Mouse (Mus musculus): ENCODE measurements around the gene Cadm2. TPM values are rescaled to one million over a fixed set of nuclear protein-coding genes. Genes with fewer than 3 reads are reported as not detected.

Cadm2 gene
- polyA plus RNA-seq, 1 experiment from 2014 or later = 2.6 TPM

DNA sequence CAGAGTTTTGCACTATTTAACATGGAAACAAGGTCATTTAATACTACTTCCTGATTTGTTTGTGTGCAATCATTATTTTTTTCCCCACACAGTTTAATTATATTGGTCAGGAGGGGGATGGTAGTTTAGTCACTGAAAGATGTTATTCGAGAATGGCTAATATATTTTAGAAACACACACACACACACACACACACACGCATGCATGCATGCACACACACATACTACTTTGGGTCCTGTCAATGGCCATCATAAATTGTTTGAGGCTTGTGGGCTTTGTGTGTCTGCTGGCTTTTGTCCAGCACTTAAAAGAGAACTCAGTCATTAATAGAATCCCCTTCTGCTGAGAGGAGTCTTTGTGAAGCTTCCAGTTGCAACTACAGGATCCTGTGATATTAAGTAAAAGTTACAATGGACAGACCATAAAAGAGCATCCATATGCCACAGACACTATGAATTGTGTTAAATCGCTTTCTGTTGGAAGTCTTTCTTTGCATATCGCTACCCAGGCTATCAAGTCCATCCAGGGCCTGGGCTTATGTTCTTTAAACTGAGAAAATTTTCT, 427.8 kb downstream of the Cadm2 start:
- H3K9me3 ChIP-seq (replicated peaks) = no peaks in the 10 kb centered on the region
- H3K36me3 ChIP-seq = no peaks in the 10 kb centered on the region
- 88% methylated on average over 4 of the region's 4 CpGs for WGBS
- H3K27ac ChIP-seq = no peak overlapping the region
- no peak for DNase-seq (ENCODE audit: low spot score)
- H3K4me3 ChIP-seq = no peak overlapping the region
- no peaks in the 10 kb centered on the region for H3K4me1 ChIP-seq
- no peaks in the 10 kb centered on the region for H3K27me3 ChIP-seq (ENCODE audit: low read depth, poor library complexity, severe bottlenecking)

DNA sequence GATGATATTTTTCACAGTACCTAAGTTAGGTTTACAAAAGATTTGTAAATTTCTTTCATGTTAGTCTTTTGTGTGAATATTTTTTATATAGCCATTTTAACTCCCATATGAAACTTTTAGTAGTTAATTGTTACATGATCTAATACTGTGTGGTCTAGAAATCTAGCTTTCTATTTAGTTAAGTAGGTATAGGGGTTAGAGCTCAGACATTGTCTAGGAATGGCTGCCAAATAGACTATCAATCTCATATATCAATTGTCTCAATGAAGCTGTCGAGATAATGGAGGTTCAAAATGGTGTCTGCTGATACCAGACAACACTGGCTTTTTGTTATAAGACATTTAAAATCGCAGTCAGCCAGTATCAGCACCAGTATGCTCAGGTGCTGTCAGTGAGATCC, 428.3 kb downstream of the Cadm2 start:
- no peaks in the 10 kb centered on the region for H3K36me3 ChIP-seq
- H3K4me3 ChIP-seq = no peak overlapping the region
- no peak overlapping the region for H3K27ac ChIP-seq
- no peak for DNase-seq (ENCODE audit: low spot score)
- no peaks in the 10 kb centered on the region for H3K27me3 ChIP-seq (ENCODE audit: low read depth, poor library complexity, severe bottlenecking)
- no peaks in the 10 kb centered on the region for H3K9me3 ChIP-seq (replicated peaks)
- H3K4me1 ChIP-seq = no peaks in the 10 kb centered on the region
- 74% methylated on average over 2 of the region's 2 CpGs for WGBS

DNA sequence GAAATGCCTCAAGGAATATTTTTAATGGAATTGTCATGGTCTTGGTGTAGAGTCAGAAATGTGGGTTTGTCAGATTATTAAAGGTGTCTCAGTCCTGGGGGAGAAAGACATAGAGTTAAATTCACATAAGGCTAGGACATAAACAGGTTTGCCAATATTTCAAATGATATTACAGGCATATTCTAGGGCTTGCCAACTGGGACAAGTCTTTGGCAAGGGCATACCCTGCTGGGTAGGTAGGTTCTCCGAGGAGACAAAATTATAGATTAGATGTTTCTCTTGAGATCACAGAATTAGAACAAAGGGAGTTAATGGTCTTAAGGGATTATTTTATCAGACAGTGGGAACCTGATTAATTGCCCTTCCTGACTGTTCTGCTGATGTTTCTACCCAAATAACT, 434.4 kb downstream of the Cadm2 start:
- Histone ChIP-seq H3K4me1 (no peaks in the 10 kb centered on the region), H3K4me3 (no peak overlapping the region), H3K27me3 (ENCODE audit: low read depth, poor library complexity, severe bottlenecking) (no peaks in the 10 kb centered on the region), H3K27ac (no peak overlapping the region), H3K9me3 (replicated peaks) (no peaks in the 10 kb centered on the region), H3K36me3 (no peaks in the 10 kb centered on the region)
- 94% methylated on average over 1 of the region's 1 CpGs for WGBS
- DNase-seq (ENCODE audit: low spot score) = no peak

DNA sequence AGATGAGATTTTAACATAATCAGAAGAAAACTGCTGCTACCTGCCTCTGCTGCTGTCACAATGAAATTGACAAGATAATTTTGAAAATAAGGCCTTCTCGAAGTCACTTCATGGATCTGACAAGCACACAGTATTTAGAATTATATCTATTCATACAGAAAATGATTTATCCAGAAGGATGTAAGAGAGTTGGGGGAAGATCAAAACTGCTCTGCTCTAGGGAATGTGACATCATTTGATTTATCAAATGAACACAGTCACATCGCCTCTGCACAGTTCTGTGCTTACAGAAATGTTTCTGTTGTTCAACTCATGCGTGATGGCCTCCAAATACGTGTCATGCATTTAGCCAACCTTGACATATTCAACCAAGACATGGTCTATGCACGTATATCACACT, 437.8 kb downstream of the Cadm2 start:
- Histone ChIP-seq H3K4me1 (no peaks in the 10 kb centered on the region), H3K9me3 (replicated peaks) (no peaks in the 10 kb centered on the region), H3K36me3 (no peaks in the 10 kb centered on the region), H3K27me3 (ENCODE audit: low read depth, poor library complexity, severe bottlenecking) (no peaks in the 10 kb centered on the region), H3K27ac (no peak overlapping the region), H3K4me3 (no peak overlapping the region)
- 91% methylated on average over 5 of the region's 5 CpGs for WGBS
- DNase-seq (ENCODE audit: low spot score) = no peak

DNA sequence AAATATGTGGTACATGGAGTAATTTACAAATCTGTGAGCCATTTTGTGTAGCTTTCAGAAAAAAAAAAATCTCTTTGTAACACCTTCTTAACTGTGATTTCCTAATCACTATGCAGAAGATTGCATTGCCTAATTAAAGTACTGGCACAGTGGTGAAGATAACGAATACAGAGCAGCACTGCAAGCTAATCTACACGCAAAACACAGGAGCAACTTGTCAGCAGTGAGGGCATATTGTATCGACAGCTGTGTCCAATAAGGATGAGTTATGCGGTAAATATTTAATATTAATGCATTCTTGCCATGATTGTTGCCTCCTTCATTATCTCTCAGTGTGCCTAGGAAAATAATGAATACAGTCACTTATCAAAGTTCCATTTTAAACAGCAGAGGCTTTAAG, 445.3 kb downstream of the Cadm2 start:
- Histone ChIP-seq H3K36me3 (no peaks in the 10 kb centered on the region), H3K27ac (no peak overlapping the region), H3K4me1 (no peaks in the 10 kb centered on the region), H3K4me3 (no peak overlapping the region), H3K9me3 (replicated peaks) (no peaks in the 10 kb centered on the region), H3K27me3 (ENCODE audit: low read depth, poor library complexity, severe bottlenecking) (no peaks in the 10 kb centered on the region)
- DNase-seq (ENCODE audit: low spot score) = no peak
- 86% methylated on average over 4 of the region's 4 CpGs for WGBS

DNA sequence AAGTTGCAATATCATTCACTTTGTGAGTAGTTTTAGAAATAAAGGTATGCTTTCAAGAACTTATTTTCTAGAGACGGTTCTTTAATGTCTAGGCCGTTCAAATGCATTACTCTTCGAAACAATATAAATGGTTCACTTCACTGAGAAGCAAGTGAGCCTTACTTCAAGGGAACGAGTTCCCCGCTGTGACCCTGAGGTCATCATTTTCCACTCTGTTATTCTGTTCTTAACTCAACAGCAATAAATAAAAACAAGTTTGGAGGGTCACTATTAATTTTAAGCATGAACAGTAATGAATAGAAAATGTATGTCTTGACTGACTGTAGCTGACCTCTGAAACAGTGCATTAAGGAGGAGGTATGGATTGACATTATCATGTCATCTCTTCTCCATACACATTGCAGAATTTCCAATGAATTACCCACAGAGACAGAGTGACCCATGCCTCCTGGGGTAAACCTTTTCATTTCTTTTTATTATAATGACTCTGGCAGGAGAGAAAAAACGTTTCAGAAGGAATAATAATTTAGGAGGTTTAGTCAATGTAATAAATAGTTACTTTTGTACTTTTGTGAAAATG, 458.4 kb downstream of the Cadm2 start:
- Histone ChIP-seq H3K27me3 (ENCODE audit: low read depth, poor library complexity, severe bottlenecking) (no peaks in the 10 kb centered on the region), H3K4me3 (no peak overlapping the region), H3K4me1 (no peaks in the 10 kb centered on the region), H3K27ac (no peak overlapping the region), H3K9me3 (replicated peaks) (no peaks in the 10 kb centered on the region), H3K36me3 (no peaks in the 10 kb centered on the region)
- 71% methylated on average over 6 of the region's 6 CpGs for WGBS
- DNase-seq (ENCODE audit: low spot score) = no peak

DNA sequence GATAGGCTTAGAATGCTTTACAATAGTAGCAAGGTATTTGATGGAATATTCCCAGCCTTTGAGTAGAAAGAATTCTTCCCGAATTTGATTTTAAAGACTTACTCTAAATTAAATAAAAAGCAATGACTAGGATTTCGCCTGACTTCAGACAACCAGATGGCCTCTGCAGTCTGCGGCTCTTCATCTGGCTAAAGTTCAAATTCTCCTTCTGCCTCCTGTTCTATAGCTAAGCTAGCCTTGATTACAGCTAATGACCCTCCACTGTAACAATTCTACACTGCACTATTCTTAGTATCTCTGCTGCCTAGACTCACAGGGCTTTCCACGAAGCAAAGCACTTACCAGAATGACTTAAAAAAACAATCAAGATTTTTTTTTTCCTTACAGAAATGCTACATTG, 495.9 kb downstream of the Cadm2 start:
- H3K27me3 ChIP-seq (ENCODE audit: low read depth, poor library complexity, severe bottlenecking) = no peaks in the 10 kb centered on the region
- H3K4me1 ChIP-seq = no peaks in the 10 kb centered on the region
- no peak overlapping the region for H3K4me3 ChIP-seq
- no peaks in the 10 kb centered on the region for H3K36me3 ChIP-seq
- no peak for DNase-seq (ENCODE audit: low spot score)
- H3K9me3 ChIP-seq (replicated peaks) = no peaks in the 10 kb centered on the region
- no peak overlapping the region for H3K27ac ChIP-seq
- 88% methylated on average over 4 of the region's 4 CpGs for WGBS

DNA sequence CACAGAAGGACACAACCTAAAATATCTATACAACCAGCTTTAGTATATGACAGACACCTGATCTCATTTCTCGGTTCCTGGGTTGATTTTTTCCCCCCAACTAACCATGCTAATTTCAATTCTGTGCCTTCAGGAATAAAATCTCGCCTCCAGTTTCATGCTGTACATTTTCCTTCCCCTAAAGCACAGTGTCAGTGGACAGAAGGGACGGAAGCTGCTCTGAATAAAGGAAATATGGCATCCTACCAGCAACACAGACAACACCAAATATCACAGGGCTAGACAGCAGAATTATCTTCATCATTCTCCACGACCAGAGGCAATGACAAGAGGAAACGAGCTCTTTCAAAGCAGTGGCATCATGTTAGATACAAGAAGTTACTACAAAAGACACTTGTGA, 498.2 kb downstream of the Cadm2 start:
- Histone ChIP-seq H3K27ac (no peak overlapping the region), H3K9me3 (replicated peaks) (no peaks in the 10 kb centered on the region), H3K4me1 (no peaks in the 10 kb centered on the region), H3K4me3 (no peak overlapping the region), H3K27me3 (ENCODE audit: low read depth, poor library complexity, severe bottlenecking) (no peaks in the 10 kb centered on the region), H3K36me3 (no peaks in the 10 kb centered on the region)
- WGBS = 77% methylated on average over 5 of the region's 5 CpGs
- no peak for DNase-seq (ENCODE audit: low spot score)

DNA sequence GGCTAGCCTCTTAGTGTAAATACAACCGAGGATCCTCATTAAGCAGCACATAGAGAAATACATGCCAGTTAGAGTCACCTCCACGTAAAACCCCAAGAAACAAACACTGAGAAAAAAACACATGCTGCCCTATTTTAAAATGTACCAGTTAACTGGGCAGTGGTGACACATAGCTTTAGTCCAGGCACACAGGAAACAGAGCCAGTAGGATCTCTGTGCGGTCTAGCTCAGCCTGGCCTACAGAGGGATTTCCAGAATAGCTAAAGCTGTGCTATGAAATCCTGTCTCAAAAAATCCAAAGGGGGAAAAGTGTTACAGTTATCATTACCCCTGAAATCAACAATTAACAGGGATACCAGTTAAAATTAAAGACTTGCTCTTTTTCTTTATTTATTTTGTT, 498.9 kb downstream of the Cadm2 start:
- Histone ChIP-seq H3K27ac (no peak overlapping the region), H3K4me3 (no peak overlapping the region), H3K27me3 (ENCODE audit: low read depth, poor library complexity, severe bottlenecking) (no peaks in the 10 kb centered on the region), H3K4me1 (no peaks in the 10 kb centered on the region), H3K9me3 (replicated peaks) (no peaks in the 10 kb centered on the region), H3K36me3 (no peaks in the 10 kb centered on the region)
- 89% methylated on average over 3 of the region's 3 CpGs for WGBS
- DNase-seq (ENCODE audit: low spot score) = no peak

DNA sequence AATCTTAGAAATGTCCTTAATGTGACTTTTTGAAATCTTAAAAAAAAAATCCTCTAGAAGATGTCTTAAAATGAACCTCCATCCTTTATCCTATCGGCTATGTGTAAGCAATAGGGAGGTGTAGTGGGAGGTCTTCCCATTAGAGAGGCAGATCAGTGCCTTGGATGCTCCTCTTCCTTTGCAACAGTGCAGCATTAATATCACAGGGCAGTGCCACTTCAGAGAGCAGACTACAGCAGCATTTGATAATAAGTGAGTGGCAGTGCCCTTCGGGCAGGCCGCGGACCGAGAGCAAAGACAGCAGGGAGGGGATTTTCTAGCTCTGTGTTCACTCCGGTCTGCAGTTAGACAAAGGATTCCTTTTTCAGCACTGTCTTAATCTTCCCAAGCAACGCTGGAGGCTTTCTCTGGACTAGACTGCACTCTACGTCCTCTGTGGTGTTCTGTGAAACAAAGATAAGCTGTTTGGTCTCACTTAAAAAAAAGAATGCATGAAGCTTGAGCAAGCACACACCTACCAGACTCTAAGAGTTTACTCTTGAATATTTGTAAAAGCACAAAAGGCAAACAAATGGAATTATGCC, 514.1 kb downstream of the Cadm2 start:
- Histone ChIP-seq H3K4me1 (no peaks in the 10 kb centered on the region), H3K27me3 (ENCODE audit: low read depth, poor library complexity, severe bottlenecking) (no peaks in the 10 kb centered on the region), H3K9me3 (replicated peaks) (no peaks in the 10 kb centered on the region), H3K27ac (no peak overlapping the region), H3K4me3 (no peak overlapping the region), H3K36me3 (no peaks in the 10 kb centered on the region)
- no peak for DNase-seq (ENCODE audit: low spot score)
- WGBS = 86% methylated on average over 8 of the region's 8 CpGs

DNA sequence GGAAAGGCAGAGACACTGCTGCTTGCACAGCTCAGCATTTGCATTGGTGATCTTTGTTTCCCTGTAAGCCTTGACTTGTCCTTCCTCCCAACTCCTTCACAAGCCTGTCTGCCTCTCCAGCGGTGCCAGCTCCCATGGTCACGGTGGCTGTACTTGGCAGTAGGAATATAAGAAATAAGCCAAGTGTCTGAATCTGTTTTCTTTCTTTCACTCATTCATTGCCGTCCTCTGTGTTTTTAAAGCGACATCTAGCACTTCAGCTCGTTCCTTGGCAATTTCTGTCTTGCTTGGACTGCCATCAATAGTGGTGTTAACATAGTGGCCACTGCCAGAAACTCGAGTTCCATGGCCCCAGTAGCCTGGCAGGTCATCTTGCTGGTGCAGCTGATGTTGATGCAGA, 524.0 kb downstream of the Cadm2 start:
- 81% methylated on average over 6 of the region's 6 CpGs for WGBS

DNA sequence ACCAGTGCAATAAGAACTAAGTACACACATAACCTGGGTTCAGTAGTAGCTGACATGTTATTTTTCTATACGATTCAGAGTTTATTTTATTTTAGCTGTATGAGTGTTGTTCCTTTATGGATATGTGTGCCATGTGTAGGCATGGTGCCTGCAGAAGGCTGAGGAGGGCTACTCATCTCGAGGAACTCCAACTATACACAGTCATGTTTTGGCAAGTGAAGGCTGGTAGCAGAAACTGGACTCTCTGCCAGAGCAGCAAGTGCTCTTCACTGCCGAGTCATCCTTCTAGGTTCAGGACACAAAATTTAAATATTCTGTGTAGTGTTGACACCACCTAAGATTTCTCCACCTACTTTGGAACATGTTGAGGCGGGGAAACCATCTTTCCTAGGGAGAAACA, 524.8 kb downstream of the Cadm2 start:
- H3K4me1 ChIP-seq = no peaks in the 10 kb centered on the region
- no peaks in the 10 kb centered on the region for H3K36me3 ChIP-seq
- H3K4me3 ChIP-seq = no peak overlapping the region
- no peak overlapping the region for H3K27ac ChIP-seq
- WGBS = 89% methylated on average over 4 of the region's 4 CpGs
- no peaks in the 10 kb centered on the region for H3K9me3 ChIP-seq (replicated peaks)
- no peak for DNase-seq (ENCODE audit: low spot score)
- no peaks in the 10 kb centered on the region for H3K27me3 ChIP-seq (ENCODE audit: low read depth, poor library complexity, severe bottlenecking)

More for the DNA sequence above, 524.0 kb downstream of the Cadm2 start:
- H3K4me1 ChIP-seq = no peaks in the 10 kb centered on the region
- H3K27me3 ChIP-seq (ENCODE audit: low read depth, poor library complexity, severe bottlenecking) = no peaks in the 10 kb centered on the region
- no peak for DNase-seq (ENCODE audit: low spot score)
- no peak overlapping the region for H3K27ac ChIP-seq
- H3K9me3 ChIP-seq (replicated peaks) = no peaks in the 10 kb centered on the region
- H3K4me3 ChIP-seq = no peak overlapping the region
- no peaks in the 10 kb centered on the region for H3K36me3 ChIP-seq

DNA sequence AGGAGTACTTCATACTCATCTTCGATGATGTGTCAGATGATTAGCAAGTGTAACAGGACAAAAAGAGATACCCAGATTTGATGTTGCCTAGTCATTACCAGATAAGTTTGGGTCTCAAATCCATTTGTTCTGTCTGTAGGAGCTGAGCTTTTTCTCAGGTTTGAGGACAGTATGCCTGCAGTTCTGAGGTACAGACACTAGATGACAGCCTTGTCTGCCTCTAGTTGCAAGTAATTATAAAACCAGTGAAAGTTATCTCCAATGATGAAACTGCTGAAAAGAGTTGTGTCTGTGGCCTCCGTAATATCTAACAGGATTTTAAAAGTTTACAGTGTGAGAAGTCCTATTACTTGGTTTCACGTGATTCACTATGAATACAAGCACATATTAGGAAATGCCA, 531.0 kb downstream of the Cadm2 start:
- no peak for DNase-seq (ENCODE audit: low spot score)
- no peaks in the 10 kb centered on the region for H3K27me3 ChIP-seq (ENCODE audit: low read depth, poor library complexity, severe bottlenecking)
- H3K9me3 ChIP-seq (replicated peaks) = no peaks in the 10 kb centered on the region
- 65% methylated on average over 3 of the region's 3 CpGs for WGBS
- no peaks in the 10 kb centered on the region for H3K36me3 ChIP-seq
- no peaks in the 10 kb centered on the region for H3K4me1 ChIP-seq
- H3K27ac ChIP-seq = no peak overlapping the region
- no peak overlapping the region for H3K4me3 ChIP-seq

DNA sequence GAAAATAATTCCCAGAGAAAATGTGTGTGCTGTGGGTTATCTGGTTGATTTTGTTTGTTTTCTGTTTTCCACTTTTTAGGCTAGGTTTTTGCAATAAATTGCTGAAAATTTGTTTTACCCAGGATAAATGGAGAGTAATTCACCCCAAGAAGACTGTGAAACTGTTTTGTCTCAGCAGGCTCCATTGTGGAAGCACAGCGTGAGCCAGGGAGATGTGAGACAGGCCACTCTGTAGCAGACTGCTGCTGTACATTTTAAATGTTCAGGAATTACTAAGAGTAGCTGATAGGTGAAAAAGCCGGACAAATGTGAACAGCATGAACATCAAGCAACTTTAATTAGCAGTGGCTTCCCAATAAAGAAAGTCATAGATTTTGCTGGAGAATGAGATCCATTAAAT, 541.4 kb downstream of the Cadm2 start:
- H3K27ac ChIP-seq = no peak overlapping the region
- 88% methylated on average over 2 of the region's 2 CpGs for WGBS
- DNase-seq (ENCODE audit: low spot score) = no peak
- H3K36me3 ChIP-seq = no peaks in the 10 kb centered on the region
- H3K9me3 ChIP-seq (replicated peaks) = no peaks in the 10 kb centered on the region
- no peak overlapping the region for H3K4me3 ChIP-seq
- H3K27me3 ChIP-seq (ENCODE audit: low read depth, poor library complexity, severe bottlenecking) = no peaks in the 10 kb centered on the region
- no peaks in the 10 kb centered on the region for H3K4me1 ChIP-seq
